Mouse (Mus musculus) liver, embryonic 13.5 days (tissue): ENCODE measurements at regions not wholly inside any gene's neighbourhood (a gene's known extent, or its start where the extent isn't known, plus 50 kb on each side); places are given as distances from the start of the nearest gene placed in this dataset.

Source experiments
- ATAC-seq: fragments of 200-750 bp; cut with Nextera tagmentation; 2 replicates; pipeline ENCODE4 v1.8.0; 2017; ENCODE audit warnings: low read depth, mild to moderate bottlenecking, moderate number of reproducible peaks, moderate library complexity
- DNase-seq: peaks from one replicate; pipeline ENCODE4 v3.0.0; 2022
- H3K27ac ChIP-seq: fragments of 300-500 bp; sonication (generic); 2 replicates; pipeline ENCODE4 v1.5.1; 2015; ENCODE audit warnings: moderate library complexity, mild to moderate bottlenecking, inconsistent platforms
- H3K27me3 ChIP-seq: fragments of 300-500 bp; sonication (generic); 2 replicates; pipeline ENCODE4 v1.6.1; 2015; ENCODE audit warnings: mild to moderate bottlenecking, inconsistent platforms
- H3K36me3 ChIP-seq: fragments of 300-500 bp; sonication (generic); 2 replicates; pipeline ENCODE4 v1.6.1; 2015; ENCODE audit warnings: mild to moderate bottlenecking, inconsistent platforms
- H3K4me1 ChIP-seq: fragments of 300-500 bp; sonication (generic); replicated peaks from 2 replicates; pipeline ENCODE4 v1.6.1; 2015; ENCODE audit warnings: inconsistent platforms
- H3K4me2 ChIP-seq: fragments of 300-500 bp; sonication (generic); 2 replicates; pipeline ENCODE4 v1.6.1; 2015; ENCODE audit warnings: inconsistent platforms, mild to moderate bottlenecking, moderate library complexity
- H3K4me3 ChIP-seq: fragments of 300-500 bp; sonication (generic); replicated peaks from 2 replicates; pipeline ENCODE4 v1.5.1; 2015; ENCODE audit warnings: mild to moderate bottlenecking, inconsistent platforms
- H3K9ac ChIP-seq: fragments of 300-500 bp; sonication (generic); 2 replicates; pipeline ENCODE4 v1.6.1; 2015; ENCODE audit warnings: mild to moderate bottlenecking, inconsistent platforms
- H3K9me3 ChIP-seq: fragments of 300-500 bp; sonication (generic); replicated peaks from 2 replicates; pipeline ENCODE4 v1.6.1; 2016; ENCODE audit warnings: inconsistent platforms
- WGBS: fragments of 180-500 bp; shearing (Covaris S2); methylation state at CpG from one replicate; pipeline ENCODE4 v1.1.7; 2015; ENCODE audit not compliant: insufficient replicate concordance; 5-methylcytosine and 5-hydroxymethylcytosine counted together

- 38% methylated on average over 4 of the region's 4 CpGs for WGBS
- Histone ChIP-seq H3K4me1 (no peaks in the 10 kb centered on the region), H3K4me2 (no peak overlapping the region), H3K9ac (no peak overlapping the region), H3K4me3 (no peak overlapping the region), H3K27me3 (no peaks in the 10 kb centered on the region), H3K9me3 (no peaks in the 10 kb centered on the region), H3K27ac (no peak overlapping the region), H3K36me3 (no peaks in the 10 kb centered on the region)
- no peak for DNase-seq
- ATAC-seq, result no peak
Observed at GRCm38 (mm10) chr12:39952854-39953253, 85.0 kb downstream of the Arl4a start.

GRCm38 (mm10) chr12:39951911-39952310, 85.9 kb downstream of the Arl4a start:
- no peak overlapping the region for H3K9ac ChIP-seq
- H3K4me2 ChIP-seq, result no peak overlapping the region
- no peaks in the 10 kb centered on the region for H3K27me3 ChIP-seq
- no peak overlapping the region for H3K4me3 ChIP-seq
- no peaks in the 10 kb centered on the region for H3K9me3 ChIP-seq
- ATAC-seq (no peak), DNase-seq (no peak)
- H3K27ac ChIP-seq, result no peak overlapping the region
- H3K36me3 ChIP-seq, result no peaks in the 10 kb centered on the region
- H3K4me1 ChIP-seq, result no peaks in the 10 kb centered on the region
- 72% methylated on average over 6 of the region's 6 CpGs for WGBS

- no peaks in the 10 kb centered on the region for H3K36me3 ChIP-seq
- no peaks in the 10 kb centered on the region for H3K4me1 ChIP-seq
- no peak for DNase-seq
- H3K4me2 ChIP-seq, result no peak overlapping the region
- WGBS, result 77% methylated on average over 7 of the region's 7 CpGs
- H3K4me3 ChIP-seq, result no peak overlapping the region
- H3K9ac ChIP-seq, result no peak overlapping the region
- H3K27ac ChIP-seq, result no peak overlapping the region
- H3K27me3 ChIP-seq, result no peaks in the 10 kb centered on the region
- ATAC-seq, result no peak
- H3K9me3 ChIP-seq, result no peaks in the 10 kb centered on the region
Observed at GRCm38 (mm10) chr12:39950270-39950801, 87.5 kb downstream of the Arl4a start.

DNA sequence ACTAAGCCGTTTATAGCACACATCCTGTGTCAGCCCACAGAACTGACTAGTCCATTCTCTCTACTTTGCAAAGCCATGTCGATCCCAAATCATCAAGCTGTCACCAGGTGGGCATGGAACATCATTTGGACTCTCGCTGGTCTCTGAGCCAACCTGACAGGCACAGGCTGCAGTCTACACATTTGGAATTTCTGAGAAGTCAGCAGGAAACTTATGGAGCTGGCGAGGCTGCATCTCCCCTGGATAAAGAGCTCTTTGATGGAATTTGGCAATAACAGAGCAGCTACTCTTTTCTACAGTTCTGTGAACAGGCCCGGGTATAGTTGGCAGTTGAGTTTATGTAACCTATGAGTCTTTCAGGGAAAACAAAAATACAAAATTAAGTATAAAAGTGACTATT, 94.9 kb downstream of the Arl4a start:
- H3K4me1 ChIP-seq, result no peaks in the 10 kb centered on the region
- no peaks in the 10 kb centered on the region for H3K36me3 ChIP-seq
- H3K9me3 ChIP-seq, result no peaks in the 10 kb centered on the region
- H3K9ac ChIP-seq, result no peak overlapping the region
- no peak overlapping the region for H3K4me3 ChIP-seq
- no peak for DNase-seq
- no peak for ATAC-seq
- H3K27ac ChIP-seq, result no peak overlapping the region
- no peak overlapping the region for H3K4me2 ChIP-seq
- H3K27me3 ChIP-seq, result no peaks in the 10 kb centered on the region
- WGBS, result 61% methylated on average over 5 of the region's 5 CpGs

GRCm38 (mm10) chr12:39941162-39941561, 96.7 kb downstream of the Arl4a start:
- H3K9ac ChIP-seq, result no peak overlapping the region
- no peak overlapping the region for H3K4me2 ChIP-seq
- H3K27me3 ChIP-seq, result no peaks in the 10 kb centered on the region
- H3K4me3 ChIP-seq, result no peak overlapping the region
- no peaks in the 10 kb centered on the region for H3K9me3 ChIP-seq
- WGBS, result 75% methylated on average over 1 of the region's 1 CpGs
- no peaks in the 10 kb centered on the region for H3K36me3 ChIP-seq
- no peak overlapping the region for H3K27ac ChIP-seq
- DNase-seq (no peak), ATAC-seq (no peak)
- no peaks in the 10 kb centered on the region for H3K4me1 ChIP-seq

DNA sequence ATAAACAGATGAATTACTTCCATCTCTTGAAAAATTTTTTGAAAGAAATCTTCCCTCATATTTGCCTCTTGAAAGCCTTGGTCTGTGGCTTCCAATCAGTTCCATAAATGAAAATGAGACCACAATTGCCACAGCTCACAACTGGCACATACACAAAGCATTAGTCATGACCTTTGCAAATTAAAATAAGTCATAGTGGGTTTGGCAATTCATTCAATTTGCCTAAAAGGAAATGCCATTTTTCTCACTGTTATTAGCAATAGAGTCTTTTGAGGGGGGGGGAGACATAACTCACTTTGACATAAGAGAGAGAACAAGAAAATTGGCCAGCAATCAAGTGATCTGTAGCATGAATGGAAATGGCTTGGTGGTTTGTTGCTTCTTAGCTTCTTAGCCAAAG, 98.8 kb downstream of the Arl4a start:
- Histone ChIP-seq H3K4me1 (no peaks in the 10 kb centered on the region), H3K27ac (no peak overlapping the region), H3K4me2 (no peak overlapping the region), H3K36me3 (no peaks in the 10 kb centered on the region), H3K27me3 (no peaks in the 10 kb centered on the region), H3K9ac (no peak overlapping the region), H3K4me3 (no peak overlapping the region), H3K9me3 (no peaks in the 10 kb centered on the region)
- DNase-seq, result no peak
- no peak for ATAC-seq

- ATAC-seq, result no peak
Observed at GRCm38 (mm10) chr12:39938211-39938610, 99.6 kb downstream of the Arl4a start.

DNA sequence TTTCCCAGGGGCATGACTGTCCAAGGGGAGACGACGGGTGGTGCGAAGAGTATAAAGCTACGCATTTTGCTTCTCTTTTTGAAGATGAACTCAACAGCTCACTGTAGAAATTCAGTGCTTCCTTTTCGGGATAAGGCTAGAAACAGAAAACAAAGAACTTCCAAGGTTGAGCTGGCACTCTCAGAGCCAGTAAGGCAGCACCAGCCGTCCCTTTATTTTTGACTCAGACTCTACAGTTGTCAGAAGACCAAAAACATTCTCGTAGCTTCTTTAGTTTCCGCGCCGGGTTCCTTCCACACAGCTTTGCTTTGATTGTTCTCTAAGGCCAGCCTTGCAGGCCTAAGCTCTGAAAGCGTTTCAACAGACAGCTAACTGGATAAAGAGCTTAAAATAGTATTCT, 101.5 kb downstream of the Arl4a start:
- H3K9ac ChIP-seq, result no peak overlapping the region
- H3K9me3 ChIP-seq, result no peaks in the 10 kb centered on the region
- H3K4me1 ChIP-seq, result no peaks in the 10 kb centered on the region
- no peak overlapping the region for H3K27ac ChIP-seq
- DNase-seq (no peak), ATAC-seq (no peak)
- no peaks in the 10 kb centered on the region for H3K27me3 ChIP-seq
- no peak overlapping the region for H3K4me2 ChIP-seq
- WGBS, result 74% methylated on average over 11 of the region's 11 CpGs
- H3K36me3 ChIP-seq, result no peaks in the 10 kb centered on the region
- no peak overlapping the region for H3K4me3 ChIP-seq

More at GRCm38 (mm10) chr12:39938211-39938610, 99.6 kb downstream of the Arl4a start:
- no peak overlapping the region for H3K9ac ChIP-seq
- no peak for DNase-seq
- no peaks in the 10 kb centered on the region for H3K4me1 ChIP-seq
- H3K9me3 ChIP-seq, result no peaks in the 10 kb centered on the region
- H3K4me3 ChIP-seq, result no peak overlapping the region
- no peaks in the 10 kb centered on the region for H3K36me3 ChIP-seq
- H3K27ac ChIP-seq, result no peak overlapping the region
- WGBS, result 63% methylated on average over 2 of the region's 2 CpGs
- H3K27me3 ChIP-seq, result no peaks in the 10 kb centered on the region
- H3K4me2 ChIP-seq, result no peak overlapping the region

DNA sequence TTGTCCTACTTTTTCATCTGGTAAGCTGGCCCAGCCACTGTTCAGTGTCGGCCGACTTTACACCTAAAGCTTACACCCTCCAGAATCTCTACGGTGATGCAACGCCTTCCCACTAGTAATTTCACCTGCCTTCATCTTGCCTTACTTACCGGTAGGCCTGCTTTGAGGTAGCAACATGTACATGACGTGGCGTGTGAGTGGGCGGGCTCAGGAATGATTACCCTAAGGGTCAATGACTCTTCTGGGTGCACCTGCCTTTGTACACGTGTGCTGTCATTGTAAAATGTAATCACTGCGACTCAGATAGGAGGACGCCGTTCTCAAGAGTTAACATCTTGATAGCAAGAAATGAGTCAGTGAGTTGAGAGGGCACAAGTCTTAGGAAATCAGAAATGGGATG, 102.0 kb downstream of the Arl4a start:
- WGBS, result 76% methylated on average over 12 of the region's 12 CpGs
- H3K4me1 ChIP-seq, result no peaks in the 10 kb centered on the region
- H3K27me3 ChIP-seq, result no peaks in the 10 kb centered on the region
- DNase-seq, result no peak
- H3K4me2 ChIP-seq, result no peak overlapping the region
- H3K9me3 ChIP-seq, result no peaks in the 10 kb centered on the region
- H3K4me3 ChIP-seq, result no peak overlapping the region
- no peak overlapping the region for H3K9ac ChIP-seq
- no peak overlapping the region for H3K27ac ChIP-seq
- no peak for ATAC-seq
- no peaks in the 10 kb centered on the region for H3K36me3 ChIP-seq

DNA sequence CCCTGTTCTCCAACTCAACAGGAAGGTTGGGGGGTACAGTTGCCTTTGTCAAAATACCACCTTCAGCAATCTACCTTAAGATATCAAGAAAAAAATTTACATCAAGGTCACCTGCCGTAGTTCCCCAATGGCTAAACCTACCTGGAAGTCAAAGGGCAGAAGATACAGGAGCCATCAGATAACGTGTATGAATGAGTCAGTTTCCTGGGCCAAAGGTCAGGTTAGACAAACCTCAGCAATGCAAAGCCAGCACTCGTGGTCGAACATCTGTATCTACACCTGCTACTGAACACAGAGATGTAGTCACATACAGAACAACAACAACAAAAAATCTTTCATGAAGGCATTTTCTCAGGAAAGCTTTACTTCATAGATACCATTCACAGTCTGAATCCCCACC, 102.9 kb downstream of the Arl4a start:
- Histone ChIP-seq H3K9me3 (no peaks in the 10 kb centered on the region), H3K9ac (no peak overlapping the region), H3K27ac (no peak overlapping the region), H3K4me3 (no peak overlapping the region), H3K27me3 (no peaks in the 10 kb centered on the region), H3K4me2 (no peak overlapping the region), H3K36me3 (no peaks in the 10 kb centered on the region), H3K4me1 (no peaks in the 10 kb centered on the region)
- ATAC-seq (no peak), DNase-seq (no peak)
- WGBS, result 52% methylated on average over 4 of the region's 4 CpGs

DNA sequence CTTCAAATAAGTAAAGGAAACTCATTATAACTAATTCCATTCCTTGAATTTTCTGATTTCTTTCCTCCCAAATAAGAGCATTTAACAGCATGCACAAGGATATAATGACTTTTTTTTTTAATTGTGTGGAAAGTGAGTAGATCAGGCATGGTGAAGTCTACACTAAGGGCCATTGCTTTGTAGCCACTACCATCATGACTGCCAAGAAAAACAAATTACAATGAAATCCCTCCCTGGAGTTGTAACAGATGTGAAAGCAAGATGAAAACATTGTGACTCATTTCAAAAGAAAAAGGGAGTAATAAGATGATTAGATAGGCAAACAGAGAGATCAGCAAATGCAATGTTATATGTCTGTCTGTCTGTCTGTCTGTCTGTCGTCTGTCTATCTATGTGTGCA, 106.6 kb downstream of the Arl4a start:
- 37% methylated on average over 1 of the region's 1 CpGs for WGBS

DNA sequence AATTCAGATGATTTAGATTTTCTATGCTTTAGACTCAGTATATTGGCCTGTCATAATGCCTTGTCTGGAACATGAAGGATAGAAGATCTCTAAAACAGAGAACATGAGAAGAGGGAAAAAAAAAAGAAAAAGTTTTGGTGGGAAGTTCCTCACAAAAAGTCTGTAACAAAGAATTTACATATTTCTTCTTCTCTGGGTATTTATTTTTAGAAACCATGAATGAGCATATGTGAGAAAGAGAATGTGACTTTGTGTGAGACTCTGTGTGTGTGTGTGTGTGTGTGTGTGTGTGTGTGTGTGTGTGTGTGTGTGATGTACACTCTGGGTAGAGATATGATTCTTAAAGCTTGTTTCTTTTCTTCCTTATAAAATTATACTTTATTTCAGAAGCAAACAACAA, 109.9 kb downstream of the Arl4a start:
- ATAC-seq, result no peak
- no peaks in the 10 kb centered on the region for H3K27me3 ChIP-seq

More for the DNA sequence above, 106.6 kb downstream of the Arl4a start:
- Histone ChIP-seq H3K27me3 (no peaks in the 10 kb centered on the region), H3K4me1 (no peaks in the 10 kb centered on the region), H3K4me2 (no peak overlapping the region), H3K27ac (no peak overlapping the region), H3K4me3 (no peak overlapping the region), H3K9me3 (no peaks in the 10 kb centered on the region), H3K9ac (no peak overlapping the region), H3K36me3 (no peaks in the 10 kb centered on the region)
- ATAC-seq, result no peak
- no peak for DNase-seq

More for the DNA sequence above, 109.9 kb downstream of the Arl4a start:
- no peak overlapping the region for H3K9ac ChIP-seq
- no peaks in the 10 kb centered on the region for H3K36me3 ChIP-seq
- H3K9me3 ChIP-seq, result no peaks in the 10 kb centered on the region
- no peak overlapping the region for H3K27ac ChIP-seq
- no peak overlapping the region for H3K4me2 ChIP-seq
- no peak overlapping the region for H3K4me3 ChIP-seq
- DNase-seq, result no peak
- no peaks in the 10 kb centered on the region for H3K4me1 ChIP-seq
